Mouse (Mus musculus) megakaryocyte, embryonic 14.5 days (primary cell): Measurements from ENCODE around the gene Klf1.

Source experiments
- FLI1 ChIP-seq: IDR thresholded peaks from 2 replicates; pipeline ENCODE4 v1.6.1; 2012; ENCODE audit warnings: low read length, inconsistent platforms, mixed read lengths
- GATA1 ChIP-seq: IDR thresholded peaks from 3 replicates; pipeline ENCODE4 v1.6.1; 2012; ENCODE audit warnings: mixed read lengths, low read length, inconsistent platforms, borderline replicate concordance

GRCm38 (mm10) chr8:84936962-84937546, 35.3 kb downstream of the Klf1 start, which contains the start of gene Mast1:
- TF ChIP-seq GATA1: no peak
- TF ChIP-seq FLI1: no peak
